Mouse (Mus musculus): Measurements from ENCODE around the gene Psd4.

DNA sequence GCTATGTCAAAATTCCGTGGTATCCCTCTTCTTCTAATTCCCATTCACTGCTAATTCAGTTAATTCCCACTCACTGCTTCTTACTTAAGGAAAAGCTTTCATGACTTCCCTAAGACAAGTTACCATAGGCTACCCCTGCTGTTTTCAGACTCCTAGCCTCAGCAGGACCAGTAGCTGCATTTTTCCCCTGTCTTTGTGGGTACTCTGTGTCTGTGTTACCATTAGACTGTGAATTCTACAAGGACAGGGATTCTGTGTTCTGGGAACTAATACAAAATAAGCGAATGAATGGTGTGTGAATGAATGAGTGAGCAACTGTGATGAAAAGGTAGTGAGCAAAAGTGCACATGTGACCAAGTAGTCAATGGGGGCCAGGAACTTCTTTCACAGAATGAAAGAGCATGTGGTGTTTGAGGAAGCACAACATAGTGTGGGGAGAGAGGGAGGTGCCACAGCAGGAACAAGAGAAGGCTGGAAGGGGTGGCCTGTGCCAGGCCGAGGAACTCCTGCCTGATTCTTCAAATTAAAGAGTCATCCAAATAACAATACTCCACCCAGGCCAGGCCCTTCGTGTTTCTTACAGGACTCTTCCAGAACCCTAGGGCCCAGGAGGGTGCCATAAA lies 75.0 kb downstream of the Psd4 start:
- no peak for TF ChIP-seq CTCF (IDR thresholded peaks at IDR 0.05; ENCODE audit: low read depth)
- TF ChIP-seq EP300 (IDR thresholded peaks at IDR 0.05; ENCODE audit: low read depth): no peak
